Mouse (Mus musculus) C2C12 (cell line): ENCODE data around the gene Tnfrsf22. TPM values are rescaled to one million over a fixed set of nuclear protein-coding genes. Genes with fewer than 3 reads are reported as not detected.

Experiments
- H3K27me3 ChIP-seq: one replicate; pipeline ENCODE4 v1.6.1; 2011; ENCODE audit not compliant: control insufficient read depth, insufficient read depth, insufficient read length
- H3K36me3 ChIP-seq: one replicate; pipeline ENCODE4 v1.6.1; 2011; ENCODE audit not compliant: control insufficient read depth, insufficient read depth
- H3K4me3 ChIP-seq: one replicate; pipeline ENCODE4 v1.5.1; 2011; ENCODE audit warnings: mild to moderate bottlenecking, control low read depth; ENCODE audit not compliant: poor library complexity, insufficient read depth, severe bottlenecking
- H3K79me2 ChIP-seq: one replicate; pipeline ENCODE4 v1.6.1; 2011; ENCODE audit not compliant: control insufficient read depth, insufficient read depth
- H3K79me3 ChIP-seq: one replicate; pipeline ENCODE4 v1.6.1; 2011; ENCODE audit warnings: low read depth, control low read depth
- H3ac ChIP-seq: one replicate; pipeline ENCODE3; 2011; ENCODE audit warnings: low read depth; ENCODE audit not compliant: control insufficient read depth, insufficient read length
- CEBPB ChIP-seq: IDR thresholded peaks from one replicate; pipeline ENCODE4 v1.6.1; 2011; ENCODE audit warnings: low read depth, mild to moderate bottlenecking, control low read depth, moderate library complexity
- CTCF ChIP-seq: IDR thresholded peaks from one replicate; pipeline ENCODE4 v1.5.1; 2011; ENCODE audit not compliant: control insufficient read depth, insufficient read depth, insufficient read length
- FOSL1 ChIP-seq: IDR thresholded peaks from one replicate; pipeline ENCODE4 v1.8.0; 2011; ENCODE audit warnings: mild to moderate bottlenecking, low read length; ENCODE audit not compliant: poor library complexity, insufficient read depth, severe bottlenecking
- MAX ChIP-seq: IDR thresholded peaks from one replicate; pipeline ENCODE4 v1.6.1; 2011; ENCODE audit warnings: mild to moderate bottlenecking, control low read depth
- MYOD1 ChIP-seq: IDR thresholded peaks from one replicate; pipeline ENCODE4 v1.6.1; 2011; ENCODE audit warnings: low read depth; ENCODE audit not compliant: control insufficient read depth, insufficient read length
- MYOG ChIP-seq: IDR thresholded peaks from one replicate; pipeline ENCODE4 v1.6.1; 2011; ENCODE audit not compliant: control insufficient read depth, insufficient read length; ENCODE audit errors: extremely low read depth
- USF1 ChIP-seq: IDR thresholded peaks from one replicate; pipeline ENCODE4 v1.6.1; 2011; ENCODE audit warnings: low read depth, mild to moderate bottlenecking, control low read depth, moderate library complexity
- polyA plus RNA-seq: library from polyadenylated mRNA; unstranded; fragments of >200 nt; fragmentation: generic; extraction: Trizol; gene quantifications from one replicate; pipeline ENCODE4 v1.2.1, GENCODE M21; 2012; ENCODE audit warnings: missing spikeins

Tnfrsf22 gene
- polyA plus RNA-seq, 1 experiment = 12.2 TPM

- Histone ChIP-seq H3K79me3 (peaks cover 19% of the 10 kb centered on the region), H3K27me3 (no peaks in the 10 kb centered on the region), H3K36me3 (peaks cover 85% of the 10 kb centered on the region), H3K4me3 (no peak overlapping the region), H3ac (no peak overlapping the region), H3K79me2 (peaks cover 31% of the 10 kb centered on the region)
- TF ChIP-seq MYOD1 (no peak), FOSL1 (no peak), MYOG (no peak), CTCF (no peak), CEBPB (no peak), MAX (no peak), USF1 (no peak)
Observed at GRCm38 (mm10) chr7:143588006-143588405, 61.5 kb downstream of the Tnfrsf22 start.

GRCm38 (mm10) chr7:143587586-143587985, 61.9 kb downstream of the Tnfrsf22 start:
- peaks cover 27% of the 10 kb centered on the region for H3K79me2 ChIP-seq
- H3K27me3 ChIP-seq = no peaks in the 10 kb centered on the region
- TF ChIP-seq MYOD1 = no peak
- no peak for TF ChIP-seq FOSL1
- TF ChIP-seq CTCF = no peak
- TF ChIP-seq MAX = no peak
- TF ChIP-seq CEBPB = no peak
- TF ChIP-seq USF1 = no peak
- TF ChIP-seq MYOG = no peak
- peaks cover 16% of the 10 kb centered on the region for H3K79me3 ChIP-seq
- H3ac ChIP-seq = no peak overlapping the region
- no peak overlapping the region for H3K4me3 ChIP-seq
- H3K36me3 ChIP-seq = peaks cover 85% of the 10 kb centered on the region

Other genes with a start within 250 kb of the Tnfrsf22 start
- 2.3 TPM for gene Cdkn1c, start 188.6 kb downstream of the Tnfrsf22 start, polyA plus RNA-seq
- gene Slc22a18, start 175.9 kb downstream of the Tnfrsf22 start, polyA plus RNA-seq = not detected
- 0.14 TPM for gene Phlda2, start 146.5 kb downstream of the Tnfrsf22 start, polyA plus RNA-seq
- gene Nap1l4, start 100.6 kb downstream of the Tnfrsf22 start, polyA plus RNA-seq = 112 TPM
- 137 TPM for gene Cars, start 49.6 kb downstream of the Tnfrsf22 start, polyA plus RNA-seq
- 0.04 TPM for gene Tnfrsf26, start 20.9 kb downstream of the Tnfrsf22 start, polyA plus RNA-seq
- gene Tnfrsf23, start 36.2 kb upstream of the Tnfrsf22 start, polyA plus RNA-seq = 16.7 TPM
- 41.1 TPM for gene Osbpl5, start 107.3 kb upstream of the Tnfrsf22 start, polyA plus RNA-seq
- gene Mrgprg, start 117.3 kb upstream of the Tnfrsf22 start, polyA plus RNA-seq = not detected
- gene Mrgpre, start 134.8 kb upstream of the Tnfrsf22 start, polyA plus RNA-seq = 2.9 TPM
- gene Nadsyn1, start 173.2 kb upstream of the Tnfrsf22 start, polyA plus RNA-seq = 5.6 TPM
- 27.8 TPM for gene Dhcr7, start 173.5 kb upstream of the Tnfrsf22 start, polyA plus RNA-seq
- gene Gm498, start 217.2 kb upstream of the Tnfrsf22 start, polyA plus RNA-seq = not detected